Comparison of ENCODE assay signal across 18 mouse cellular contexts in the genomic region with DNA sequence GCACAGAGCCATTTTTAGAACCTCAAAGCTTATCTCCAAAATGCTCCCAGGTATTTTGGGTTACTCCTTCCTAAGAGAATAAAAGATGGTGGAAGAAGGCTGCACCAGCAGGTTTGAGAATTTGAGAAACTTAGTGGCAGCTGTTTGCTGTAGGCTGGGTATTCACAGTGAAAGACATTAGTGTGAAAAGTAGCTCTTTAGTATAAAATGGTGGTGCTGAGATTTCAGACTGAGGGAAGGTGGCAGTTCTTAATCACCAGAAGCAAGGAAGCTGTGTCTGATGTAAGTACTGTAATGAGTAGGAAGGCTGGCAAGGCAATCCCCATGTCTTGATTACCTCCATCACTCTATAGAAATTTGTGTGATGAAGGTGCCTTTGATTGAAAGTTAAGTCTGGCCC.
A peak's percentile ranks its signal among the peaks of the same experiment; 100 is the strongest.
DNase-seq lines count a peak whose midpoint lies in the region; ATAC-seq lines count a peak whose summit lies in the region.
"Had no signal": no experiment of that assay in that cellular context is flagged by ENCODE, and none has a peak within 500 bp of the region (broad histone marks: within the 10 kb centered on the region; RNA-seq: fewer than 3 reads in every experiment).

No protein-coding gene starts in this region.

- peak; percentile 69 for ATAC-seq in frontal cortex, adult (ENCODE audit: low TSS enrichment)
- ATAC-seq: activated CD4-positive, CD25-positive, alpha-beta regulatory T cell, adult 4 months; CD4-positive, CD25-positive, alpha-beta regulatory T cell, adult 4 months; forebrain, embryonic 13.5 days; forebrain, embryonic 15.5 days; forebrain, postnatal 0 days; Patski had no signal

- DNase-seq in frontal cortex, postnatal 14 days (ENCODE audit: low spot score in 2 of 2) = no peak
- DNase-seq in right cerebral cortex, adult 18-20 months = peak; percentile 10
- no peak for DNase-seq in right cerebral cortex, postnatal 4 days
- DNase-seq in urinary bladder, postnatal 14 days (ENCODE audit: low spot score) = no peak
- DNase-seq: adrenal gland, adult 8-10 months; adrenal gland, postnatal 25 days; B cell, adult 2 months; cerebellum, adult 11-12 months; cerebellum, adult 2 months; cerebellum, adult 9-10 months; cerebellum, postnatal 10 days; forebrain, postnatal 0 days had no signal
